Comparison of ENCODE assay signal across 8 mouse cellular contexts in genomic region chr5:91807070-91808065, GRCm38 (mm10).
DNase-seq lines count a peak whose midpoint lies in the region; ATAC-seq lines count a peak whose summit lies in the region.

No protein-coding gene starts in this region.

- no peak overlapping the region for H3K4me2 ChIP-seq in kidney, embryonic 15.5 days
- H3K4me2 ChIP-seq in forebrain, embryonic 16.5 days (ENCODE audit: low read length): no peak overlapping the region
- no peak overlapping the region for H3K4me2 ChIP-seq in midbrain, embryonic 16.5 days (ENCODE audit: low read length)

- no peaks in the 10 kb centered on the region for H3K27me3 ChIP-seq in kidney, embryonic 15.5 days
- no peaks in the 10 kb centered on the region for H3K27me3 ChIP-seq in embryonic facial prominence, embryonic 10.5 days (replicated peaks; ENCODE audit: low read depth, poor library complexity, severe bottlenecking)
- no peaks in the 10 kb centered on the region for H3K27me3 ChIP-seq in forebrain, embryonic 16.5 days (replicated peaks; ENCODE audit: control insufficient read depth, insufficient read depth, low read length)
- H3K27me3 ChIP-seq in midbrain, embryonic 16.5 days (ENCODE audit: control insufficient read depth, insufficient read depth, low read depth, low read length): no peaks in the 10 kb centered on the region

- H3K27ac ChIP-seq in kidney, embryonic 15.5 days: no peak overlapping the region
- H3K27ac ChIP-seq in embryonic facial prominence, embryonic 10.5 days (replicated peaks): peak overlapping the region; percentile 42; the same call in 1 of the 2 replicates
- H3K27ac ChIP-seq in forebrain, embryonic 16.5 days (ENCODE audit: low read length): no peak overlapping the region
- no peak overlapping the region for H3K27ac ChIP-seq in midbrain, embryonic 16.5 days (ENCODE audit: low read length)

- H3K36me3 ChIP-seq in kidney, embryonic 15.5 days: no peaks in the 10 kb centered on the region
- no peaks in the 10 kb centered on the region for H3K36me3 ChIP-seq in embryonic facial prominence, embryonic 10.5 days (replicated peaks)
- H3K36me3 ChIP-seq in forebrain, embryonic 16.5 days (ENCODE audit: control insufficient read depth, insufficient read depth): no peaks in the 10 kb centered on the region
- H3K36me3 ChIP-seq in midbrain, embryonic 16.5 days (ENCODE audit: control insufficient read depth, insufficient read depth, low read length): no peaks in the 10 kb centered on the region

- WGBS in kidney, embryonic 15.5 days: 62% methylated on average over 18 of the region's 18 CpGs
- WGBS in embryonic facial prominence, embryonic 10.5 days: 78% methylated on average over 18 of the region's 18 CpGs
- WGBS in forebrain, embryonic 16.5 days: 70% methylated on average over 18 of the region's 18 CpGs
- WGBS in midbrain, embryonic 16.5 days: 73% methylated on average over 18 of the region's 18 CpGs

- no peaks in the 10 kb centered on the region for H3K9me3 ChIP-seq in kidney, embryonic 15.5 days (replicated peaks)
- no peaks in the 10 kb centered on the region for H3K9me3 ChIP-seq in embryonic facial prominence, embryonic 10.5 days
- no peaks in the 10 kb centered on the region for H3K9me3 ChIP-seq in forebrain, embryonic 16.5 days (ENCODE audit: control insufficient read depth, low read length)
- H3K9me3 ChIP-seq in midbrain, embryonic 16.5 days (replicated peaks; ENCODE audit: control insufficient read depth, low read length, poor library complexity, severe bottlenecking): no peaks in the 10 kb centered on the region

- no peak overlapping the region for H3K4me3 ChIP-seq in kidney, embryonic 15.5 days (replicated peaks)
- H3K4me3 ChIP-seq in embryonic facial prominence, embryonic 10.5 days: no peak overlapping the region
- H3K4me3 ChIP-seq in forebrain, embryonic 16.5 days (replicated peaks; ENCODE audit: low read length): no peak overlapping the region
- H3K4me3 ChIP-seq in midbrain, embryonic 16.5 days (ENCODE audit: low read depth, low read length): no peak overlapping the region

- ATAC-seq in kidney, embryonic 15.5 days (replicated peaks; ENCODE audit: low FRiP score): peak; percentile 54
- peak; percentile 65 for ATAC-seq in forebrain, embryonic 16.5 days
- ATAC-seq in midbrain, embryonic 16.5 days: peak; percentile 82
- ATAC-seq in CD4-positive, CD25-positive, alpha-beta regulatory T cell, adult 4 months: no peak

- H3K9ac ChIP-seq in kidney, embryonic 15.5 days: no peak overlapping the region
- H3K9ac ChIP-seq in forebrain, embryonic 16.5 days (replicated peaks; ENCODE audit: low read depth, low read length): no peak overlapping the region
- no peak overlapping the region for H3K9ac ChIP-seq in midbrain, embryonic 16.5 days (ENCODE audit: low read depth, low read length)

- no peak for DNase-seq in kidney, postnatal 4 days
- DNase-seq in embryonic facial prominence, embryonic 10.5 days (ENCODE audit: low spot score): peak; percentile 19
- no peak for DNase-seq in layer of hippocampus, adult 11-12 months (ENCODE audit: low spot score)
- DNase-seq in natural killer cell, adult 2 months (ENCODE audit: low spot score in 2 of 2): no peak

- peaks cover 5% of the 10 kb centered on the region for H3K4me1 ChIP-seq in kidney, embryonic 15.5 days
- peaks cover 7% of the 10 kb centered on the region for H3K4me1 ChIP-seq in embryonic facial prominence, embryonic 10.5 days
- H3K4me1 ChIP-seq in forebrain, embryonic 16.5 days (replicated peaks; ENCODE audit: control insufficient read depth, insufficient read depth, low read length): 0 out of 2 replicates have a peak, but pooled peaks cover 2% of the 10 kb centered on the region
- H3K4me1 ChIP-seq in midbrain, embryonic 16.5 days (ENCODE audit: control insufficient read depth, insufficient read depth, low read length): no peaks in the 10 kb centered on the region
